Mouse (Mus musculus) small intestine, adult 2 months (tissue): ENCODE results near the gene Picalm.

Source experiments
- CTCF ChIP-seq: fragments of 200-500 bp; IDR thresholded peaks from 2 replicates; pipeline ENCODE4 v1.5.1; 2012; ENCODE audit warnings: low read depth, mild to moderate bottlenecking, control low read depth, inconsistent platforms, low read length, moderate library complexity, mixed read lengths; ENCODE audit not compliant: insufficient replicate concordance, insufficient read length; ENCODE audit errors: extremely low read depth
- POLR2A ChIP-seq: fragments of 200-500 bp; IDR thresholded peaks from 2 replicates; pipeline ENCODE4 v1.6.1; 2012; ENCODE audit warnings: low read depth, mild to moderate bottlenecking, control low read depth, inconsistent platforms, low read length, moderate library complexity

- TF ChIP-seq CTCF, result no peak
- no peak for TF ChIP-seq POLR2A
Measured at GRCm38 (mm10) chr7:90116100-90116499, 13.9 kb upstream of the Picalm start.
